Mouse (Mus musculus): ENCODE measurements around the gene Ms4a6c. TPM values are rescaled to one million over a fixed set of nuclear protein-coding genes. Genes with fewer than 3 reads are reported as not detected.

Gene Ms4a6c
- polyA plus RNA-seq, 1 experiment from 2014 or later = 10.5 TPM

GRCm38 (mm10) chr19:11485266-11485665, 16.1 kb downstream of the Ms4a6c start:
- 76% methylated on average over 3 of the region's 3 CpGs for WGBS
- TF ChIP-seq CTCF (IDR thresholded peaks at IDR 0.05; ENCODE audit: low read depth) = no peak
- TF ChIP-seq EP300 (optimal IDR thresholded peaks at IDR 0.05) = no peak
- no peak for DNase-seq (ENCODE audit: low spot score)

GRCm38 (mm10) chr19:11485746-11486145, 16.6 kb downstream of the Ms4a6c start, which contains the start of gene Gm8369:
TSS of gene Gm8369 (plus strand) at chr19:11485938.
- Histone ChIP-seq H3K4me3 (ENCODE audit: low read depth, low read length) (no peak within 1 kb of the TSS), H3K9ac (ENCODE audit: low read length) (no peak within 1 kb of the TSS), H3K4me1 (replicated peaks; ENCODE audit: control insufficient read depth, insufficient read depth) (no peaks in the 10 kb centered on the region), H3K27me3 (ENCODE audit: control insufficient read depth, insufficient read depth, low read length) (no peaks in the 10 kb centered on the region), H3K36me3 (ENCODE audit: control insufficient read depth, insufficient read depth, low read length) (no peaks in the 10 kb centered on the region), H3K27ac (replicated peaks) (no peak within 1 kb of the TSS), H3K9me3 (ENCODE audit: control insufficient read depth, low read length) (no peaks in the 10 kb centered on the region), H3K4me2 (replicated peaks; ENCODE audit: low read depth) (no peak within 1 kb of the TSS)
- ATAC-seq (ENCODE audit: low FRiP score, low TSS enrichment) = no peak
- DNase-seq (ENCODE audit: low spot score) = no peak
- TF ChIP-seq CTCF (IDR thresholded peaks at IDR 0.05; ENCODE audit: low read depth) (no peak), EP300 (optimal IDR thresholded peaks at IDR 0.05) (no peak)
- WGBS = 52% methylated on average over 2 of the region's 2 CpGs

More at GRCm38 (mm10) chr19:11485266-11485665, 16.1 kb downstream of the Ms4a6c start:
- no peak overlapping the region for H3K9ac ChIP-seq (ENCODE audit: low read length)
- no peak overlapping the region for H3K27ac ChIP-seq (replicated peaks)
- no peak overlapping the region for H3K4me2 ChIP-seq (replicated peaks; ENCODE audit: low read depth)
- H3K36me3 ChIP-seq (ENCODE audit: control insufficient read depth, insufficient read depth, low read length) = no peaks in the 10 kb centered on the region
- ATAC-seq (ENCODE audit: low FRiP score, low TSS enrichment) = no peak
- H3K9me3 ChIP-seq (ENCODE audit: control insufficient read depth, low read length) = no peaks in the 10 kb centered on the region
- no peaks in the 10 kb centered on the region for H3K27me3 ChIP-seq (ENCODE audit: control insufficient read depth, insufficient read depth, low read length)
- no peaks in the 10 kb centered on the region for H3K4me1 ChIP-seq (replicated peaks; ENCODE audit: control insufficient read depth, insufficient read depth)
- no peak overlapping the region for H3K4me3 ChIP-seq (ENCODE audit: low read depth, low read length)

- no peak overlapping the region for H3K27ac ChIP-seq (replicated peaks)
- H3K4me3 ChIP-seq (ENCODE audit: low read depth, low read length) = no peak overlapping the region
- ATAC-seq (ENCODE audit: low FRiP score, low TSS enrichment) (no peak), DNase-seq (ENCODE audit: low spot score) (no peak)
- H3K27me3 ChIP-seq (ENCODE audit: control insufficient read depth, insufficient read depth, low read length) = no peaks in the 10 kb centered on the region
- H3K9me3 ChIP-seq (ENCODE audit: control insufficient read depth, low read length) = no peaks in the 10 kb centered on the region
- no peak overlapping the region for H3K4me2 ChIP-seq (replicated peaks; ENCODE audit: low read depth)
- H3K9ac ChIP-seq (ENCODE audit: low read length) = no peak overlapping the region
- no peaks in the 10 kb centered on the region for H3K4me1 ChIP-seq (replicated peaks; ENCODE audit: control insufficient read depth, insufficient read depth)
- WGBS = 92% methylated on average over 1 of the region's 1 CpGs
- no peaks in the 10 kb centered on the region for H3K36me3 ChIP-seq (ENCODE audit: control insufficient read depth, insufficient read depth, low read length)
- TF ChIP-seq CTCF (IDR thresholded peaks at IDR 0.05; ENCODE audit: low read depth) = no peak
- TF ChIP-seq EP300 (optimal IDR thresholded peaks at IDR 0.05) = no peak
These were observed 17.4 kb downstream of the Ms4a6c start for GRCm38 (mm10) chr19:11486599-11486998.

GRCm38 (mm10) chr19:11491406-11492189, 22.4 kb downstream of the Ms4a6c start:
- Histone ChIP-seq H3K9ac (ENCODE audit: low read length) (no peak overlapping the region), H3K9me3 (ENCODE audit: control insufficient read depth, low read length) (no peaks in the 10 kb centered on the region), H3K27ac (replicated peaks) (no peak overlapping the region), H3K36me3 (ENCODE audit: control insufficient read depth, insufficient read depth, low read length) (no peaks in the 10 kb centered on the region), H3K4me1 (replicated peaks; ENCODE audit: control insufficient read depth, insufficient read depth) (no peaks in the 10 kb centered on the region), H3K27me3 (ENCODE audit: control insufficient read depth, insufficient read depth, low read length) (no peaks in the 10 kb centered on the region), H3K4me2 (replicated peaks; ENCODE audit: low read depth) (no peak overlapping the region), H3K4me3 (ENCODE audit: low read depth, low read length) (no peak overlapping the region)
- 65% methylated on average over 4 of the region's 4 CpGs for WGBS
- TF ChIP-seq CTCF (IDR thresholded peaks at IDR 0.05; ENCODE audit: low read depth) = no peak
- TF ChIP-seq EP300 (optimal IDR thresholded peaks at IDR 0.05) = no peak
- DNase-seq (ENCODE audit: low spot score) (no peak), ATAC-seq (ENCODE audit: low FRiP score, low TSS enrichment) (no peak)

GRCm38 (mm10) chr19:11492671-11493070, 23.5 kb downstream of the Ms4a6c start:
- Histone ChIP-seq H3K4me3 (ENCODE audit: low read depth, low read length) (no peak overlapping the region), H3K27me3 (ENCODE audit: control insufficient read depth, insufficient read depth, low read length) (no peaks in the 10 kb centered on the region), H3K9ac (ENCODE audit: low read length) (no peak overlapping the region), H3K4me2 (replicated peaks; ENCODE audit: low read depth) (no peak overlapping the region), H3K4me1 (replicated peaks; ENCODE audit: control insufficient read depth, insufficient read depth) (no peaks in the 10 kb centered on the region), H3K9me3 (ENCODE audit: control insufficient read depth, low read length) (no peaks in the 10 kb centered on the region), H3K36me3 (ENCODE audit: control insufficient read depth, insufficient read depth, low read length) (no peaks in the 10 kb centered on the region), H3K27ac (replicated peaks) (no peak overlapping the region)
- 78% methylated on average over 1 of the region's 1 CpGs for WGBS
- DNase-seq (ENCODE audit: low spot score) (no peak), ATAC-seq (ENCODE audit: low FRiP score, low TSS enrichment) (no peak)
- TF ChIP-seq EP300 (optimal IDR thresholded peaks at IDR 0.05) (no peak), CTCF (IDR thresholded peaks at IDR 0.05; ENCODE audit: low read depth) (no peak)

GRCm38 (mm10) chr19:11494519-11494918, 25.4 kb downstream of the Ms4a6c start:
- TF ChIP-seq EP300 (optimal IDR thresholded peaks at IDR 0.05) = no peak
- no peak for TF ChIP-seq CTCF (IDR thresholded peaks at IDR 0.05; ENCODE audit: low read depth)
- Histone ChIP-seq H3K4me1 (replicated peaks; ENCODE audit: control insufficient read depth, insufficient read depth) (no peaks in the 10 kb centered on the region), H3K9ac (ENCODE audit: low read length) (no peak overlapping the region), H3K4me3 (ENCODE audit: low read depth, low read length) (no peak overlapping the region), H3K27me3 (ENCODE audit: control insufficient read depth, insufficient read depth, low read length) (no peaks in the 10 kb centered on the region), H3K27ac (replicated peaks) (no peak overlapping the region), H3K36me3 (ENCODE audit: control insufficient read depth, insufficient read depth, low read length) (no peaks in the 10 kb centered on the region), H3K9me3 (ENCODE audit: control insufficient read depth, low read length) (no peaks in the 10 kb centered on the region), H3K4me2 (replicated peaks; ENCODE audit: low read depth) (no peak overlapping the region)
- WGBS = 63% methylated on average over 3 of the region's 3 CpGs
- ATAC-seq (ENCODE audit: low FRiP score, low TSS enrichment) = no peak
- DNase-seq (ENCODE audit: low spot score) = no peak
